Mouse (Mus musculus) limb, embryonic 14.5 days (tissue): ENCODE data around the gene Spsb1. TPM values are rescaled to one million over a fixed set of nuclear protein-coding genes. Genes with fewer than 3 reads are reported as not detected.

Experiments used
- ATAC-seq: fragments of 200-750 bp; cut with Nextera tagmentation; 2 replicates; pipeline ENCODE4 v1.8.0; 2017; ENCODE audit warnings: low read depth, moderate number of reproducible peaks, moderate TSS enrichment; ENCODE audit not compliant: low FRiP score
- DNase-seq: peaks from one replicate; pipeline ENCODE4 v3.0.0-alpha.2; 2015; ENCODE audit warnings: low spot score
- H3K27ac ChIP-seq: fragments of 300-500 bp; sonication (generic); replicated peaks from 2 replicates; pipeline ENCODE4 v1.5.1; 2014; ENCODE audit warnings: low read depth, mild to moderate bottlenecking, low read length, moderate library complexity, mixed read lengths
- H3K27me3 ChIP-seq: fragments of 300-500 bp; sonication (generic); 2 replicates; pipeline ENCODE4 v1.6.1; 2014; ENCODE audit warnings: low read length, mixed read lengths; ENCODE audit not compliant: control insufficient read depth, insufficient read depth
- H3K36me3 ChIP-seq: fragments of 300-500 bp; sonication (generic); 2 replicates; pipeline ENCODE4 v1.6.1; 2014; ENCODE audit warnings: mild to moderate bottlenecking, low read length, moderate library complexity, mixed read lengths; ENCODE audit not compliant: control insufficient read depth, insufficient read depth
- H3K4me1 ChIP-seq: fragments of 300-500 bp; sonication (generic); 2 replicates; pipeline ENCODE4 v1.6.1; 2014; ENCODE audit warnings: antibody characterized with exemption, low read length, mixed read lengths; ENCODE audit not compliant: control insufficient read depth, insufficient read depth
- H3K4me2 ChIP-seq: fragments of 300-500 bp; sonication (generic); replicated peaks from 2 replicates; pipeline ENCODE4 v1.6.1; 2014; ENCODE audit warnings: low read depth, mild to moderate bottlenecking, low read length, moderate library complexity; ENCODE audit not compliant: severe bottlenecking
- H3K4me3 ChIP-seq: fragments of 300-500 bp; sonication (generic); replicated peaks from 2 replicates; pipeline ENCODE4 v1.5.1; 2014; ENCODE audit warnings: low read length
- H3K9ac ChIP-seq: fragments of 300-500 bp; sonication (generic); 2 replicates; pipeline ENCODE4 v1.6.1; 2014; ENCODE audit warnings: mild to moderate bottlenecking, low read depth, low read length, moderate library complexity; ENCODE audit not compliant: severe bottlenecking
- H3K9me3 ChIP-seq: fragments of 300-500 bp; sonication (generic); 2 replicates; pipeline ENCODE4 v1.6.1; 2016; ENCODE audit warnings: low read length; ENCODE audit not compliant: control insufficient read depth
- POLR2A ChIP-seq: fragments of 200-500 bp; IDR thresholded peaks from 2 replicates; pipeline ENCODE4 v1.8.0; 2012; ENCODE audit warnings: inconsistent platforms, mild to moderate bottlenecking, moderate library complexity, borderline replicate concordance; ENCODE audit not compliant: insufficient read depth, insufficient read length; ENCODE audit errors: extremely low read depth
- WGBS: fragments of 180-500 bp; shearing (Covaris S2); extraction: QIAGEN DNeasy Blood & Tissue Kit; methylation state at CpG from one replicate; pipeline ENCODE4 v1.1.7; 2014; 5-methylcytosine and 5-hydroxymethylcytosine counted together
- polyA plus RNA-seq, 2 experiments: library from polyadenylated mRNA; depleted of rRNA in 1 of 2; stranded (reverse) in 1 of 2; unstranded in 1 of 2; fragments of >200 nt; fragmentation: Nextera tagmentation in 1 of 2; extraction: Ambion mirVana in 1 of 2; gene quantifications; 2 replicates each; pipeline versions ENCODE4 v1.2.1 to v1.2.3; 2012 to 2014

The Spsb1 gene
- polyA plus RNA-seq, 2 experiments = 18.0 to 19.4 TPM

- Histone ChIP-seq H3K9ac (no peak overlapping the region), H3K4me2 (no peak overlapping the region), H3K36me3 (no peaks in the 10 kb centered on the region), H3K27me3 (no peaks in the 10 kb centered on the region), H3K4me1 (peaks cover 13% of the 10 kb centered on the region), H3K27ac (no peak overlapping the region), H3K4me3 (no peak overlapping the region), H3K9me3 (no peaks in the 10 kb centered on the region)
- WGBS = 73% methylated on average over 8 of the region's 8 CpGs
- TF ChIP-seq POLR2A = no peak
- ATAC-seq (no peak), DNase-seq (no peak)
Observed at GRCm38 (mm10) chr4:149975291-149975690, 20.4 kb upstream of the Spsb1 start.

- Histone ChIP-seq H3K27ac (no peak overlapping the region), H3K9me3 (no peaks in the 10 kb centered on the region), H3K4me3 (no peak overlapping the region), H3K27me3 (no peaks in the 10 kb centered on the region), H3K9ac (no peak overlapping the region), H3K4me2 (no peak overlapping the region), H3K36me3 (no peaks in the 10 kb centered on the region), H3K4me1 (peaks cover 9% of the 10 kb centered on the region)
- DNase-seq (no peak), ATAC-seq (no peak)
- no peak for TF ChIP-seq POLR2A
- WGBS = 68% methylated on average over 9 of the region's 9 CpGs
Observed at GRCm38 (mm10) chr4:149971393-149971792, 16.6 kb upstream of the Spsb1 start.

- Histone ChIP-seq H3K4me1 (peaks cover 33% of the 10 kb centered on the region), H3K4me2 (no peak overlapping the region), H3K4me3 (no peak overlapping the region), H3K9ac (no peak overlapping the region), H3K9me3 (no peaks in the 10 kb centered on the region), H3K27ac (peak overlapping the region; percentile 38), H3K27me3 (no peaks in the 10 kb centered on the region), H3K36me3 (no peaks in the 10 kb centered on the region)
- 9% methylated on average over 6 of the region's 6 CpGs for WGBS
- DNase-seq = no peak
- TF ChIP-seq POLR2A = no peak
- ATAC-seq = no peak
Observed at GRCm38 (mm10) chr4:149968526-149968925, 13.7 kb upstream of the Spsb1 start.

- Histone ChIP-seq H3K4me3 (no peak overlapping the region), H3K9ac (no peak overlapping the region), H3K4me2 (no peak overlapping the region), H3K36me3 (no peaks in the 10 kb centered on the region), H3K27ac (no peak overlapping the region), H3K9me3 (no peaks in the 10 kb centered on the region), H3K4me1 (peaks cover 33% of the 10 kb centered on the region), H3K27me3 (no peaks in the 10 kb centered on the region)
- TF ChIP-seq POLR2A = no peak
- ATAC-seq (no peak), DNase-seq (no peak)
- 85% methylated on average over 9 of the region's 9 CpGs for WGBS
Observed at GRCm38 (mm10) chr4:149966963-149967362, 12.1 kb upstream of the Spsb1 start.

GRCm38 (mm10) chr4:149966252-149966651, 11.4 kb upstream of the Spsb1 start:
- H3K9ac ChIP-seq = no peak overlapping the region
- H3K4me2 ChIP-seq = no peak overlapping the region
- H3K4me1 ChIP-seq = peaks cover 33% of the 10 kb centered on the region
- DNase-seq = no peak
- no peaks in the 10 kb centered on the region for H3K27me3 ChIP-seq
- no peak overlapping the region for H3K27ac ChIP-seq
- H3K9me3 ChIP-seq = no peaks in the 10 kb centered on the region
- H3K4me3 ChIP-seq = no peak overlapping the region
- 48% methylated on average over 5 of the region's 5 CpGs for WGBS
- ATAC-seq = 0 out of 2 replicates have a peak, but pooled peaks have one; percentile 31
- TF ChIP-seq POLR2A = no peak
- H3K36me3 ChIP-seq = no peaks in the 10 kb centered on the region

GRCm38 (mm10) chr4:149965672-149966071, 10.8 kb upstream of the Spsb1 start:
- Histone ChIP-seq H3K4me3 (no peak overlapping the region), H3K27me3 (no peaks in the 10 kb centered on the region), H3K27ac (no peak overlapping the region), H3K4me2 (no peak overlapping the region), H3K36me3 (no peaks in the 10 kb centered on the region), H3K9me3 (no peaks in the 10 kb centered on the region), H3K4me1 (peaks cover 33% of the 10 kb centered on the region), H3K9ac (no peak overlapping the region)
- no peak for TF ChIP-seq POLR2A
- ATAC-seq = no peak
- WGBS = 59% methylated on average over 6 of the region's 6 CpGs
- DNase-seq = no peak
